ENCODE assay signal across 10 mouse cellular contexts in the genomic region with DNA sequence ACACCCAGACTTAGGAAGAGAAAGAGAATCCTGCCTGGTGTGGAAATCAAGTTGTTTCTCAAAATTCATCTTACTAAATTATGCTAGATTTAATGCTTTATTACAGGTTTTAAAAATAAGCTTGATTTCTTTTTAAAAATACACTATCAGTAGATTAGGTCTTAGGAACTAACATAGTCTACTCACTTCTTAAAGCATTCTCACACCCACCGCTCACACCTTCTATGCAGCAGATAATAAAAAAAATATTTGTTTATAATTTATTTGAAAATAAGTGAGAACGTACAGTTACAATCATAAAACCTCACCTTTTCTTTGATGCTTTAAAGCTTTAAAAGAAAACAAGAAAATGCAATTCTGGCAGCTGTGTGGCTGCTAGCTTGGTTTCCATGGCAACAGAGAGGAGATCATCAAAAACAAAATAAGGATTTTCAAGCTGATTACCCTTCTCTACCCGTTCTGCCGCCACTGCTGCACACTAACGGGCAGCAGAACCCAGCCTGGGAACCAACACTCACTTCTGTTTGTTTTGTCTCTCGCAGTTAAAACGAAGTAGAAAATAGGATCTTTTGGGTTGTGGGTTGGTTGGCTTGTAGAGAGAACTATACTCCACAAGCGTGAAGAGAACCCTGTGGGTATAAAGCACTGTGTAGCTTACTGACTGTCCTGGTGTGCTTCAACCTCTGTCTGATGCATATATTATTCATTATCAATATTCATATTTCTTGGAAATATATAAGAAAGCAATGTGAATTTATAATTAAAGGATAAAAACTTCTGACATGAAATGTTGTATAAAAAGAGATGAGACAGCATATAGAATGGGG. TPM values are rescaled to one million over a fixed set of nuclear protein-coding genes. Genes with fewer than 3 reads are reported as not detected.
DNase-seq lines count a peak whose midpoint lies in the region; ATAC-seq and TF ChIP-seq lines count a peak whose summit lies in the region.
"Had no signal": no experiment of that assay in that cellular context is flagged by ENCODE, and none has a peak within 500 bp of the region (broad histone marks: within the 10 kb centered on the region; RNA-seq: fewer than 3 reads in every experiment).

No protein-coding gene starts in this region.

- TF ChIP-seq CTCF in intestine, postnatal 0 days (IDR thresholded peaks at IDR 0.05; ENCODE audit: low read depth), result no peak

- 30% methylated on average over 8 of the region's 8 CpGs for WGBS in neural tube, embryonic 13.5 days
- 55% methylated on average over 8 of the region's 8 CpGs for WGBS in embryonic facial prominence, embryonic 11.5 days
- WGBS in intestine, postnatal 0 days, result 63% methylated on average over 8 of the region's 8 CpGs

- ATAC-seq in neural tube, embryonic 13.5 days (ENCODE audit: low read depth), result peak; percentile 54; the same call in 1 of the 2 replicates
- no peak for ATAC-seq in embryonic facial prominence, embryonic 11.5 days (replicated peaks; ENCODE audit: insufficient number of reproducible peaks, low FRiP score, low TSS enrichment, low read depth)
- no peak for ATAC-seq in intestine, postnatal 0 days

- no peak overlapping the region for H3K9ac ChIP-seq in neural tube, embryonic 13.5 days
- H3K9ac ChIP-seq in embryonic facial prominence, embryonic 11.5 days (replicated peaks; ENCODE audit: low read length), result no peak overlapping the region
- no peak overlapping the region for H3K9ac ChIP-seq in intestine, postnatal 0 days (ENCODE audit: low read depth, low read length)
- H3K9ac ChIP-seq: heart, embryonic 15.5 days had no signal

- H3K27ac ChIP-seq in neural tube, embryonic 13.5 days (replicated peaks), result no peak overlapping the region; the same call in 1 of the 2 replicates
- H3K27ac ChIP-seq in embryonic facial prominence, embryonic 11.5 days (replicated peaks; ENCODE audit: low read depth, low read length), result no peak overlapping the region
- H3K27ac ChIP-seq in intestine, postnatal 0 days (ENCODE audit: low read depth, low read length), result no peak overlapping the region
- H3K27ac ChIP-seq: heart, embryonic 15.5 days had no signal

- no peaks in the 10 kb centered on the region for H3K36me3 ChIP-seq in neural tube, embryonic 13.5 days
- no peaks in the 10 kb centered on the region for H3K36me3 ChIP-seq in embryonic facial prominence, embryonic 11.5 days (replicated peaks; ENCODE audit: control insufficient read depth, insufficient read depth, low read depth, low read length)
- no peaks in the 10 kb centered on the region for H3K36me3 ChIP-seq in intestine, postnatal 0 days (ENCODE audit: control insufficient read depth, insufficient read depth)
- H3K36me3 ChIP-seq: heart, embryonic 15.5 days had no signal

- DNase-seq in neural tube, embryonic 10.5 days (ENCODE audit: extremely low spot score, low spot score), result no peak
- peak; percentile 55 for DNase-seq in embryonic facial prominence, embryonic 11.5 days (ENCODE audit: low spot score)
- DNase-seq in mesoderm, embryonic 11.5 days (ENCODE audit: low read depth, low spot score), result peak; percentile 25
- peak; percentile 39 for DNase-seq in right cerebral cortex, postnatal 4 days
- DNase-seq in Muller cell, postnatal 12 days (ENCODE audit: inconsistent ontology term), result no peak
- DNase-seq: lung, postnatal 4 days; thymus, postnatal 14 days had no signal

- H3K4me1 ChIP-seq in neural tube, embryonic 13.5 days (replicated peaks), result peaks cover 4% of the 10 kb centered on the region; the same call in 1 of the 2 replicates
- H3K4me1 ChIP-seq in embryonic facial prominence, embryonic 11.5 days (ENCODE audit: control insufficient read depth, insufficient read depth, low read length), result no peaks in the 10 kb centered on the region
- H3K4me1 ChIP-seq in intestine, postnatal 0 days (replicated peaks; ENCODE audit: control insufficient read depth, insufficient read depth, low read length), result no peaks in the 10 kb centered on the region
- H3K4me1 ChIP-seq: heart, embryonic 15.5 days had no signal

- H3K9me3 ChIP-seq in neural tube, embryonic 13.5 days, result no peaks in the 10 kb centered on the region
- no peaks in the 10 kb centered on the region for H3K9me3 ChIP-seq in embryonic facial prominence, embryonic 11.5 days (replicated peaks; ENCODE audit: control insufficient read depth, low read length)
- H3K9me3 ChIP-seq in intestine, postnatal 0 days (ENCODE audit: control insufficient read depth), result no peaks in the 10 kb centered on the region
- H3K9me3 ChIP-seq: heart, embryonic 15.5 days had no signal

- peak overlapping the region; percentile 20; the same call in 1 of the 2 replicates for H3K4me2 ChIP-seq in neural tube, embryonic 13.5 days
- H3K4me2 ChIP-seq in embryonic facial prominence, embryonic 11.5 days (ENCODE audit: low read depth, low read length), result no peak overlapping the region
- H3K4me2 ChIP-seq in intestine, postnatal 0 days (replicated peaks; ENCODE audit: low read depth), result no peak overlapping the region
- H3K4me2 ChIP-seq: heart, embryonic 15.5 days had no signal

- no peaks in the 10 kb centered on the region for H3K27me3 ChIP-seq in neural tube, embryonic 13.5 days
- H3K27me3 ChIP-seq in embryonic facial prominence, embryonic 11.5 days (ENCODE audit: control insufficient read depth, insufficient read depth, low read length), result no peaks in the 10 kb centered on the region
- H3K27me3 ChIP-seq in intestine, postnatal 0 days (replicated peaks; ENCODE audit: control insufficient read depth, insufficient read depth, low read length), result no peaks in the 10 kb centered on the region
- H3K27me3 ChIP-seq: heart, embryonic 15.5 days had no signal

- no peak overlapping the region for H3K4me3 ChIP-seq in neural tube, embryonic 13.5 days
- H3K4me3 ChIP-seq in embryonic facial prominence, embryonic 11.5 days (ENCODE audit: low read depth, low read length), result no peak overlapping the region
- no peak overlapping the region for H3K4me3 ChIP-seq in intestine, postnatal 0 days (ENCODE audit: low read depth, low read length)
- H3K4me3 ChIP-seq: heart, embryonic 15.5 days had no signal

RNA-seq across cellular contexts. Expression of gene Pgap1, which starts 21.1 kb away (rescaled TPM):
- 18.6 and 20.3 TPM in 2 replicates for polyA plus RNA-seq in neural tube, embryonic 13.5 days (2015; fragmentation: Nextera tagmentation; extraction: Ambion mirVana)
- polyA plus RNA-seq in embryonic facial prominence, embryonic 11.5 days (2014; fragmentation: Nextera tagmentation; extraction: Ambion mirVana), result 7.3 and 7.7 TPM in 2 replicates
- 7.2 and 9.4 TPM in 2 replicates for polyA plus RNA-seq in intestine, postnatal 0 days (2015; fragmentation: Nextera tagmentation; extraction: Ambion mirVana)

Comparison
In these comparisons a context has a peak if more than half of its experiments do, and no peak if none do; other contexts are left out.
1. DNase-seq: peak in embryonic facial prominence, embryonic 11.5 days (single experiment), mesoderm, embryonic 11.5 days (single experiment) and right cerebral cortex, postnatal 4 days (single experiment); none in neural tube, embryonic 10.5 days (single experiment) and Muller cell, postnatal 12 days (single experiment).